Mouse (Mus musculus): ENCODE results near the gene Nap1l5.
"Not testable (repeated sequence)": the region's sequence is repeated elsewhere in the genome, so short reads cannot be mapped to it uniquely, and the experiment has no call there.

Gene Nap1l5

GRCm38 (mm10) chr6:58882271-58882670 lies 24.6 kb downstream of the Nap1l5 start:
- H3K36me3 ChIP-seq (ENCODE audit: control insufficient read depth, insufficient read depth, low read length, poor library complexity, severe bottlenecking) = peaks cover 2% of the 10 kb centered on the region
- H3K27me3 ChIP-seq (ENCODE audit: control insufficient read depth, insufficient read depth, low read length, poor library complexity, severe bottlenecking) = no peaks in the 10 kb centered on the region
- DNase-seq (ENCODE audit: low read depth, low spot score) = no peak

- peaks cover 2% of the 10 kb centered on the region for H3K36me3 ChIP-seq (ENCODE audit: control insufficient read depth, insufficient read depth, low read length, poor library complexity, severe bottlenecking)
- no peaks in the 10 kb centered on the region for H3K27me3 ChIP-seq (ENCODE audit: control insufficient read depth, insufficient read depth, low read length, poor library complexity, severe bottlenecking)
Observed at GRCm38 (mm10) chr6:58881363-58881762, 25.5 kb downstream of the Nap1l5 start.

GRCm38 (mm10) chr6:58880861-58881260 lies 26.0 kb downstream of the Nap1l5 start:
- Histone ChIP-seq H3K27me3 (ENCODE audit: control insufficient read depth, insufficient read depth, low read length, poor library complexity, severe bottlenecking) (no peaks in the 10 kb centered on the region), H3K36me3 (ENCODE audit: control insufficient read depth, insufficient read depth, low read length, poor library complexity, severe bottlenecking) (peaks cover 2% of the 10 kb centered on the region)
- no peak for DNase-seq (ENCODE audit: low read depth, low spot score)

More at GRCm38 (mm10) chr6:58881363-58881762, 25.5 kb downstream of the Nap1l5 start:
- no peak for DNase-seq (ENCODE audit: low read depth, low spot score)

GRCm38 (mm10) chr6:58879987-58880386 lies 26.9 kb downstream of the Nap1l5 start:
- no peak for DNase-seq (ENCODE audit: low read depth, low spot score)
- H3K27me3 ChIP-seq (ENCODE audit: control insufficient read depth, insufficient read depth, low read length, poor library complexity, severe bottlenecking) = no peaks in the 10 kb centered on the region
- H3K36me3 ChIP-seq (ENCODE audit: control insufficient read depth, insufficient read depth, low read length, poor library complexity, severe bottlenecking) = peaks cover 8% of the 10 kb centered on the region

- Histone ChIP-seq H3K36me3 (ENCODE audit: control insufficient read depth, insufficient read depth, low read length, poor library complexity, severe bottlenecking) (peaks cover 8% of the 10 kb centered on the region), H3K27me3 (ENCODE audit: control insufficient read depth, insufficient read depth, low read length, poor library complexity, severe bottlenecking) (no peaks in the 10 kb centered on the region)
- no peak for DNase-seq (ENCODE audit: low read depth, low spot score)
Observed at GRCm38 (mm10) chr6:58879572-58879971, 27.3 kb downstream of the Nap1l5 start.

GRCm38 (mm10) chr6:58867858-58868257 lies 39.0 kb downstream of the Nap1l5 start:
- DNase-seq (ENCODE audit: low read depth, low spot score); H3K36me3 ChIP-seq (ENCODE audit: control insufficient read depth, insufficient read depth, low read length, poor library complexity, severe bottlenecking); H3K27me3 ChIP-seq (ENCODE audit: control insufficient read depth, insufficient read depth, low read length, poor library complexity, severe bottlenecking): not testable (repeated sequence)

- no peak for DNase-seq (ENCODE audit: low read depth, low spot score)
- Histone ChIP-seq H3K36me3 (ENCODE audit: control insufficient read depth, insufficient read depth, low read length, poor library complexity, severe bottlenecking) (peaks cover 13% of the 10 kb centered on the region), H3K27me3 (ENCODE audit: control insufficient read depth, insufficient read depth, low read length, poor library complexity, severe bottlenecking) (no peaks in the 10 kb centered on the region)
Observed at GRCm38 (mm10) chr6:58863631-58864235, 43.1 kb downstream of the Nap1l5 start.

GRCm38 (mm10) chr6:58862446-58862993 lies 44.4 kb downstream of the Nap1l5 start:
- no peaks in the 10 kb centered on the region for H3K27me3 ChIP-seq (ENCODE audit: control insufficient read depth, insufficient read depth, low read length, poor library complexity, severe bottlenecking)
- peaks cover 16% of the 10 kb centered on the region for H3K36me3 ChIP-seq (ENCODE audit: control insufficient read depth, insufficient read depth, low read length, poor library complexity, severe bottlenecking)
- DNase-seq (ENCODE audit: low read depth, low spot score) = no peak

GRCm38 (mm10) chr6:58859517-58859916 lies 47.4 kb downstream of the Nap1l5 start:
- Histone ChIP-seq H3K36me3 (ENCODE audit: control insufficient read depth, insufficient read depth, low read length, poor library complexity, severe bottlenecking) (peaks cover 10% of the 10 kb centered on the region), H3K27me3 (ENCODE audit: control insufficient read depth, insufficient read depth, low read length, poor library complexity, severe bottlenecking) (no peaks in the 10 kb centered on the region)
- no peak for DNase-seq (ENCODE audit: low read depth, low spot score)

GRCm38 (mm10) chr6:58856494-58856893 lies 50.4 kb downstream of the Nap1l5 start:
- DNase-seq (ENCODE audit: low read depth, low spot score) = no peak
- no peaks in the 10 kb centered on the region for H3K27me3 ChIP-seq (ENCODE audit: control insufficient read depth, insufficient read depth, low read length, poor library complexity, severe bottlenecking)
- H3K36me3 ChIP-seq (ENCODE audit: control insufficient read depth, insufficient read depth, low read length, poor library complexity, severe bottlenecking) = peaks cover 7% of the 10 kb centered on the region

GRCm38 (mm10) chr6:58855676-58856367 lies 51.1 kb downstream of the Nap1l5 start:
- DNase-seq (ENCODE audit: low read depth, low spot score) = no peak

More at GRCm38 (mm10) chr6:58855676-58856367, 51.1 kb downstream of the Nap1l5 start:
- Histone ChIP-seq H3K27me3 (ENCODE audit: control insufficient read depth, insufficient read depth, low read length, poor library complexity, severe bottlenecking) (no peaks in the 10 kb centered on the region), H3K36me3 (ENCODE audit: control insufficient read depth, insufficient read depth, low read length, poor library complexity, severe bottlenecking) (peaks cover 7% of the 10 kb centered on the region)

Data from splenic B cell, adult 2 months (primary cell).